Mouse (Mus musculus): ENCODE data around the gene Gm47791. TPM values are rescaled to one million over a fixed set of nuclear protein-coding genes. Genes with fewer than 3 reads are reported as not detected.

Gene Gm47791
- polyA plus RNA-seq, 1 experiment from 2014 or later = not detected

GRCm38 (mm10) chr1:82779388-82779966, 8.4 kb upstream of the Gm47791 start:
- no peak overlapping the region for H3K4me3 ChIP-seq

DNA sequence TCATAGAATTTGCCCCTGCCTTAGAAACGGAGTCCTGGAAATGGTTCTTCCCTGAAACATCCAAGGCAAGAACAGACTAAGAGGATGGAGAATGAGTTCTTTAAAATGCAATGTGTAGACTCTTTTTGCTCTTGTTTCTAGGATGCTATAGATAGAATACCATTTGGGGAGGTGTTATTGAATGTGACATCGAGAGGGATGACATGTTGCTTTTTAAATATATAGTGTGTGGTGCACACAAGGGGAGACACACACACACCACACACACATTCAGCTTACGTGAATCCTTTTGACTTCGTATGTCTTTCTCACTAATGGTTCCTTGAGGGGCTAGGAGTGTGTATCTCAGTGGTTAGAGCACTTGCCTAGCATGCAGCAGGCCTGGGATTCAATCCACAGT, 4.2 kb upstream of the Gm47791 start:
- Histone ChIP-seq H3K9me3 (no peaks in the 10 kb centered on the region), H3K27me3 (no peaks in the 10 kb centered on the region), H3K4me3 (no peak overlapping the region), H3K9ac (replicated peaks) (no peak overlapping the region), H3K4me1 (no peaks in the 10 kb centered on the region), H3K4me2 (replicated peaks) (no peak overlapping the region), H3K27ac (replicated peaks) (no peak overlapping the region), H3K36me3 (no peaks in the 10 kb centered on the region)
- ATAC-seq (ENCODE audit: low FRiP score, low read depth) = no peak
- 95% methylated on average over 4 of the region's 4 CpGs for WGBS

More at GRCm38 (mm10) chr1:82779388-82779966, 8.4 kb upstream of the Gm47791 start:
- no peak overlapping the region for H3K9ac ChIP-seq (replicated peaks)
- ATAC-seq (ENCODE audit: low FRiP score, low read depth) = no peak
- H3K36me3 ChIP-seq = no peaks in the 10 kb centered on the region
- H3K4me1 ChIP-seq = no peaks in the 10 kb centered on the region
- 85% methylated on average over 6 of the region's 6 CpGs for whole genome bisulfite sequencing
- H3K9me3 ChIP-seq = no peaks in the 10 kb centered on the region
- no peaks in the 10 kb centered on the region for H3K27me3 ChIP-seq
- H3K27ac ChIP-seq (replicated peaks) = no peak overlapping the region
- no peak overlapping the region for H3K4me2 ChIP-seq (replicated peaks)

- Histone ChIP-seq H3K27ac (replicated peaks) (no peak overlapping the region), H3K4me3 (no peak overlapping the region), H3K4me1 (no peaks in the 10 kb centered on the region), H3K27me3 (no peaks in the 10 kb centered on the region), H3K9me3 (no peaks in the 10 kb centered on the region), H3K9ac (replicated peaks) (no peak overlapping the region), H3K36me3 (no peaks in the 10 kb centered on the region), H3K4me2 (replicated peaks) (no peak overlapping the region)
- WGBS = 79% methylated on average over 5 of the region's 5 CpGs
- ATAC-seq (ENCODE audit: low FRiP score, low read depth) = no peak
These were observed 2.2 kb upstream of the Gm47791 start for GRCm38 (mm10) chr1:82773208-82773607.

DNA sequence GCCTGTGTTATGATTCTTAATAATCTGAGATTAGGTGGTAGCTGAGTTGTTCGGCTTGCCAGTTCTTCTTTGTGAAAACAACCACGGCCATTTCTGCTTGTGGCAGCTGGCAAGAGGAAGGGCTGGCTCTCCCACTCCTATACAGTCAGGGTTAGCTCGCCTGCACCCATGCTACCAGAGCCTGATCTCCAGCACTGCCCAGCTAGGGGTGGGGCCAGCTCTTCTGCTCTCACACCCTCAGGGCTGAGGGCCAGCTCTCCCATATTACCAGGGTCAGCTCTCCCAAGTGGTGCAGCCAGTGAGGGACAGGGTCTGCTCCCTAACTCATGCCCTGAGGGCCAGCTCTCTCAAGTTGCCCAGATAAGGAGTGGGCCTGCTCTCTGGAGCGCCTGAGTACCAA, 1.4 kb upstream of the Gm47791 start:
- no peak for ATAC-seq (ENCODE audit: low FRiP score, low read depth)
- no peaks in the 10 kb centered on the region for H3K27me3 ChIP-seq
- no peaks in the 10 kb centered on the region for H3K9me3 ChIP-seq
- no peak overlapping the region for H3K27ac ChIP-seq (replicated peaks)
- H3K9ac ChIP-seq (replicated peaks) = no peak overlapping the region
- H3K4me3 ChIP-seq = no peak overlapping the region
- no peaks in the 10 kb centered on the region for H3K36me3 ChIP-seq
- no peak overlapping the region for H3K4me2 ChIP-seq (replicated peaks)
- 87% methylated on average over 4 of the region's 4 CpGs for WGBS
- H3K4me1 ChIP-seq = no peaks in the 10 kb centered on the region

- H3K4me2 ChIP-seq (replicated peaks) = no peak within 1 kb of the TSS
- no peak within 1 kb of the TSS for H3K27ac ChIP-seq (replicated peaks)
- H3K4me3 ChIP-seq = no peak within 1 kb of the TSS
- H3K36me3 ChIP-seq = no peaks in the 10 kb centered on the region
- H3K4me1 ChIP-seq = no peaks in the 10 kb centered on the region
- no peaks in the 10 kb centered on the region for H3K9me3 ChIP-seq
- H3K9ac ChIP-seq (replicated peaks) = no peak within 1 kb of the TSS
- no peaks in the 10 kb centered on the region for H3K27me3 ChIP-seq
- no peak for ATAC-seq (ENCODE audit: low FRiP score, low read depth)
- WGBS = 82% methylated on average over 5 of the region's 5 CpGs
These were observed 2.8 kb downstream of the Gm47791 start, which contains the start of gene Tm4sf20 for GRCm38 (mm10) chr1:82768269-82768668. Gene Tm4sf20 (minus strand): TSS chr1:82768461.

- no peaks in the 10 kb centered on the region for H3K4me1 ChIP-seq
These were observed 4.4 kb downstream of the Gm47791 start for GRCm38 (mm10) chr1:82766641-82767040.

DNA sequence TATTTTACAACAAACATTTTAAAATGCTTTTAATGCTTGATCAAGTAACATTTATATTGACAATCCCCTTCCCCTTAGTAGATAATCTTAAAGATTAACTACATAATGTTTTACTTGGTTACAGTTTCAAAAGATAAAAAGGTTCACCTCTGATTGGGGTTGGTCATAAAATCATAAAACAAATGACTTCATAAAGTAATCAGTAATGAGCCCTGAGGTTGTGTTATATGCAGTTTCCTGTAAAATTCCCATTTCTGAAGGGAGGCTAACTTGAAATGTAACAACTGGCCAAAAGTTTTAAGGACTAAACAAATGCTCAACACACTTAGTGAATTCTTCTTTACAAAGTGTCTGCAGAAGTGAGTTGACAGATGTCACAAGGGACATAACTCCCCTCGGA, 4.8 kb downstream of the Gm47791 start:
- no peaks in the 10 kb centered on the region for H3K4me1 ChIP-seq

More at GRCm38 (mm10) chr1:82766641-82767040, 4.4 kb downstream of the Gm47791 start:
- H3K27me3 ChIP-seq = no peaks in the 10 kb centered on the region
- H3K4me2 ChIP-seq (replicated peaks) = no peak overlapping the region
- no peak overlapping the region for H3K9ac ChIP-seq (replicated peaks)
- WGBS = 90% methylated on average over 4 of the region's 4 CpGs
- no peak for ATAC-seq (ENCODE audit: low FRiP score, low read depth)
- no peak overlapping the region for H3K27ac ChIP-seq (replicated peaks)
- H3K9me3 ChIP-seq = 0 out of 2 replicates have a peak, but pooled peaks cover 4% of the 10 kb centered on the region
- H3K36me3 ChIP-seq = peaks cover 8% of the 10 kb centered on the region; the same call in 1 of the 2 replicates
- H3K4me3 ChIP-seq = no peak overlapping the region

DNA sequence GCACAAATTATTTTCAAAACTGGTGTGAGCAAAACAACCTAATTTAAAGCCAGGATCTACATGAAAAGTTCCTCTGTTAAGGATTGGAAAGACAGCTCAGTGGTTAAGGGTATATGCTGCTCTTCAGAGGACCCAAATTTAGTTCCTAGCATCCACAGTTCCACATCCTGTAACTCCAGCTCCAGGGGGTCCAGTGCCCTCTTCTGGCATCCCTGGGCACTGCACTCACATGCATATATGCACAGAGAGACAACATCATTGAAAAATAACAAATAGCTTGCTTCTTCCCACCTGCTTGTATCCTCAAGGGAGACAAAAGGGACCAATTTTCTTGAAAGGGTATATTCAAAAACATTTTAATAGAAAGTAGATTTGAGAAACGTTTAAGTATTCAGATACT, 8.8 kb downstream of the Gm47791 start:
- WGBS = 89% methylated on average over 1 of the region's 1 CpGs
- H3K4me3 ChIP-seq = no peak overlapping the region
- no peaks in the 10 kb centered on the region for H3K27me3 ChIP-seq
- 0 out of 2 replicates have a peak, but pooled peaks cover 4% of the 10 kb centered on the region for H3K9me3 ChIP-seq
- no peak for ATAC-seq (ENCODE audit: low FRiP score, low read depth)
- H3K9ac ChIP-seq (replicated peaks) = no peak overlapping the region
- H3K27ac ChIP-seq (replicated peaks) = no peak overlapping the region
- no peaks in the 10 kb centered on the region for H3K4me1 ChIP-seq
- no peak overlapping the region for H3K4me2 ChIP-seq (replicated peaks)
- H3K36me3 ChIP-seq = peaks cover 10% of the 10 kb centered on the region; the same call in 1 of the 2 replicates

More for the DNA sequence above, 4.8 kb downstream of the Gm47791 start:
- Histone ChIP-seq H3K4me3 (no peak overlapping the region), H3K9me3 (0 out of 2 replicates have a peak, but pooled peaks cover 4% of the 10 kb centered on the region), H3K27ac (replicated peaks) (no peak overlapping the region), H3K36me3 (peaks cover 10% of the 10 kb centered on the region; the same call in 1 of the 2 replicates), H3K27me3 (no peaks in the 10 kb centered on the region), H3K9ac (replicated peaks) (no peak overlapping the region), H3K4me2 (replicated peaks) (no peak overlapping the region)
- ATAC-seq (ENCODE audit: low FRiP score, low read depth) = no peak
- 82% methylated on average over 1 of the region's 1 CpGs for WGBS

DNA sequence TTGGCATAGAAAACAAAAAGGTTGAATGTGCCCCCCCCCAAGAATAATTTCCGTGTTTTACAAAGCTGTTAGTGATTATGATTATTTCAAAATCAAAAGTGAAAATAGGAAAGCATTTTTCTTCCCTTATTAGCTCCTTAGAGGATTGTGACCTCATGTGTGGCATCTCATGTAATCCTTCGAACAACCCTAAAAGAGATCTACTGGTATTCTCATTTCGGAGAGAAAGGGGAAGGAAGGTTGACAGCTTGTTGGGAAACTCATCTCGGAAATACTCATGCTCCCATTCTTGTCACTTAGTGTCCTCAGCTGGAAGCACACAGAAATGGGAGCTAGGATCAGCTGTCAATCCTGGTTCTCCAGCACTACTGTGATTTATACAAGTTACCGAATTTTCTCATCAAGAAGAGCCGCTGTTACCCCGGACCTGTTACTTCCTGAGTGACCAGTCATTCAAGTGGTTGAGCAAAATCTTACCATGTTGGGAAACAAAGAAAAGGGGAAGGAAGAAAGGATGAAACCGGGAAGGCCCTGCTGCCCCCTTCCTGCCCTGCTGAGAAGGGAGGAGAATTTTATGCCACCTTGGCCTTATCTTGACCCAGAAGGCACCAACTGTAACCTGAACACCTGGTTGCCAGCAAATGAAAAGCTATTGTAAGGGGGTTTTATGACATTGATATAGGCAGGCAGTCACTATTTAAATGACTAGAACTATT, 9.4 kb downstream of the Gm47791 start:
- no peak for ATAC-seq (ENCODE audit: low FRiP score, low read depth)
- H3K9me3 ChIP-seq = 0 out of 2 replicates have a peak, but pooled peaks cover 4% of the 10 kb centered on the region
- no peaks in the 10 kb centered on the region for H3K4me1 ChIP-seq
- peaks cover 10% of the 10 kb centered on the region; the same call in 1 of the 2 replicates for H3K36me3 ChIP-seq
- H3K4me2 ChIP-seq (replicated peaks) = no peak overlapping the region
- 92% methylated on average over 8 of the region's 8 CpGs for WGBS
- no peak overlapping the region for H3K9ac ChIP-seq (replicated peaks)
- H3K4me3 ChIP-seq = no peak overlapping the region
- H3K27ac ChIP-seq (replicated peaks) = no peak overlapping the region
- H3K27me3 ChIP-seq = no peaks in the 10 kb centered on the region

DNA sequence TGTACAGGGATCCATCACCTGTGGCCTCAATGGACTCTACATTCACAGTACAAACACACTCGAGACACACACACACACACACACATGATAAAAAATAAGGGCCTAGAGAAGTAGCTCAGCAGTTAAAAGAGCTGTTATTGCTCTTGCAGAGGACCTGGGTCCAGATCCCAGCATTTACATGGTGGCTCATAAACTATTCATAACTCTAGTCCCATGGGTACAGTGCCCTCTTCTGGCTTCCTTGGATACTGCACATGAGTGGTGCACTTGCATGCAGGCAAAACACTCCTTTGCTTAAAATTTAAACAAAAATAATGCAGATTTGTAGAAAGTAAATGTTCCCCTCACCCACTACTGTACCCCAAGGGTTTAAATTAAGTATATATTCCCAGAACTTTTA, 11.5 kb downstream of the Gm47791 start:
- no peak overlapping the region for H3K9ac ChIP-seq (replicated peaks)
- H3K27me3 ChIP-seq = no peaks in the 10 kb centered on the region
- 0 out of 2 replicates have a peak, but pooled peaks cover 4% of the 10 kb centered on the region for H3K9me3 ChIP-seq
- peaks cover 25% of the 10 kb centered on the region for H3K36me3 ChIP-seq
- no peak overlapping the region for H3K27ac ChIP-seq (replicated peaks)
- H3K4me2 ChIP-seq (replicated peaks) = no peak overlapping the region
- ATAC-seq (ENCODE audit: low FRiP score, low read depth) = no peak
- no peaks in the 10 kb centered on the region for H3K4me1 ChIP-seq
- 100% methylated on average over 1 of the region's 1 CpGs for WGBS
- no peak overlapping the region for H3K4me3 ChIP-seq

- Histone ChIP-seq H3K4me1 (no peaks in the 10 kb centered on the region), H3K9ac (replicated peaks) (no peak overlapping the region), H3K4me3 (no peak overlapping the region), H3K27me3 (no peaks in the 10 kb centered on the region), H3K4me2 (replicated peaks) (no peak overlapping the region), H3K9me3 (no peaks in the 10 kb centered on the region), H3K27ac (replicated peaks) (no peak overlapping the region), H3K36me3 (peaks cover 21% of the 10 kb centered on the region)
- ATAC-seq (ENCODE audit: low FRiP score, low read depth) = no peak
- WGBS = 91% methylated on average over 2 of the region's 2 CpGs
These were observed 23.2 kb downstream of the Gm47791 start for GRCm38 (mm10) chr1:82747714-82748452.

DNA sequence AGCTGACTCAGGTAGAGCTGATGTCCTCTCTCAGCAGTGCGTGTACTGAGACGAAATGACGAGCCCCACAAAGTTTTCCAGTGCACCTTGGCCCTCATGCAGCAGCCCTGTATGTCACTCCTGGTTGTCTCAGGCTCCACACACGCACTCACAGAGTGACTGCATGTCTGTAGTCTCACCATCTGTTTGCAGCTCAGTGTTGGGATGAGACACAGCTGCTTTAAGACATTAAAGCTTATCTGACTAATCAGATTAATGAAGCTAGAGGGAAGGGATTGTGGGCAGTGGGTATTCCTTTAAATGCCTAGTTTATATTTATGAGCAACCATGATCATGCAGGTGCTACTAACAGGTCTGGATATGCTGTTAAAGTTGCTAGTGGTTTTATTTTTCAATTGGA, 24.6 kb downstream of the Gm47791 start:
- peaks cover 24% of the 10 kb centered on the region for H3K36me3 ChIP-seq
- H3K27me3 ChIP-seq = no peaks in the 10 kb centered on the region
- no peaks in the 10 kb centered on the region for H3K4me1 ChIP-seq
- ATAC-seq (ENCODE audit: low FRiP score, low read depth) = no peak
- H3K9me3 ChIP-seq = no peaks in the 10 kb centered on the region
- 91% methylated on average over 4 of the region's 4 CpGs for WGBS
- no peak overlapping the region for H3K4me2 ChIP-seq (replicated peaks)
- no peak overlapping the region for H3K27ac ChIP-seq (replicated peaks)
- H3K9ac ChIP-seq (replicated peaks) = no peak overlapping the region
- no peak overlapping the region for H3K4me3 ChIP-seq

Measured in midbrain, embryonic 12.5 days (tissue).